Mouse (Mus musculus): Measurements from ENCODE around the gene Raf1. TPM values are rescaled to one million over a fixed set of nuclear protein-coding genes. Genes with fewer than 3 reads are reported as not detected.

Raf1 gene
- total RNA-seq, 2 experiments from 2014 or later: 107 to 111 TPM

GRCm38 (mm10) chr6:115615983-115616382, 60.5 kb downstream of the Raf1 start:
- DNase-seq: no peak

- no peak for DNase-seq
These were observed 62.6 kb downstream of the Raf1 start for GRCm38 (mm10) chr6:115613793-115614192.

- no peak for DNase-seq
These were observed 66.1 kb downstream of the Raf1 start for GRCm38 (mm10) chr6:115610301-115610700.

- DNase-seq: peak in 1 of 2 experiments; percentile 39
These were observed 67.3 kb downstream of the Raf1 start for GRCm38 (mm10) chr6:115609121-115609520.

GRCm38 (mm10) chr6:115607429-115607828, 69.0 kb downstream of the Raf1 start:
- DNase-seq: no peak

GRCm38 (mm10) chr6:115606461-115606860, 70.0 kb downstream of the Raf1 start:
- DNase-seq: no peak

GRCm38 (mm10) chr6:115601715-115602523, 74.5 kb downstream of the Raf1 start, which contains the start of gene Mkrn2:
Gene Mkrn2, plus strand, starts transcription at chr6:115601902.
- DNase-seq: peak; percentile 80 to 90

GRCm38 (mm10) chr6:115601322-115601714, 75.1 kb downstream of the Raf1 start:
- DNase-seq: no peak

- no peak for DNase-seq
These were observed 80.8 kb downstream of the Raf1 start for GRCm38 (mm10) chr6:115595667-115596066.

- no peak for DNase-seq
These were observed 82.0 kb downstream of the Raf1 start for GRCm38 (mm10) chr6:115594463-115594862.

- no peak for DNase-seq
These were observed 83.2 kb downstream of the Raf1 start for GRCm38 (mm10) chr6:115593252-115593651.

GRCm38 (mm10) chr6:115592458-115592857, 84.0 kb downstream of the Raf1 start, which contains the start of gene Mkrn2os:
Gene Mkrn2os, minus strand, starts transcription at chr6:115592576.
- DNase-seq: no peak

GRCm38 (mm10) chr6:115591692-115592359, 84.6 kb downstream of the Raf1 start:
- DNase-seq: no peak

GRCm38 (mm10) chr6:115586321-115586720, 90.1 kb downstream of the Raf1 start:
- peak; percentile 44 to 45 for DNase-seq

- no peak for DNase-seq
These were observed 92.3 kb downstream of the Raf1 start for GRCm38 (mm10) chr6:115584176-115584575.

- no peak for DNase-seq
These were observed 92.9 kb downstream of the Raf1 start for GRCm38 (mm10) chr6:115583430-115584125.

- no peak for DNase-seq
These were observed 93.9 kb downstream of the Raf1 start for GRCm38 (mm10) chr6:115582328-115583115.

- no peak for DNase-seq
These were observed 95.6 kb downstream of the Raf1 start for GRCm38 (mm10) chr6:115580810-115581209.

- no peak for DNase-seq
These were observed 98.5 kb downstream of the Raf1 start for GRCm38 (mm10) chr6:115577941-115578340.

- DNase-seq: no peak
These were observed 99.0 kb downstream of the Raf1 start for GRCm38 (mm10) chr6:115577407-115577806.

GRCm38 (mm10) chr6:115574171-115574570, 102.3 kb downstream of the Raf1 start:
- no peak for DNase-seq

Measured in heart, adult 18-20 months (tissue).